Mouse (Mus musculus) natural killer cell, adult 2 months (primary cell): ENCODE data around the gene Siae.

ENCODE experiments used
- DNase-seq, 2 experiments: peaks; one replicate each; pipeline ENCODE4 v3.0.0; 2022; ENCODE audit warnings: low spot score in 2 of 2

The Siae gene

GRCm38 (mm10) chr9:37540701-37541575 is 14.6 kb upstream of the Siae start:
- no peak for DNase-seq

- no peak for DNase-seq
Measured at GRCm38 (mm10) chr9:37541851-37542642, 13.5 kb upstream of the Siae start.

GRCm38 (mm10) chr9:37543869-37544440 is 11.5 kb upstream of the Siae start:
- no peak for DNase-seq

GRCm38 (mm10) chr9:37544447-37545165 is 10.9 kb upstream of the Siae start:
- DNase-seq, result peak; percentile 29 to 51

GRCm38 (mm10) chr9:37545166-37545610 is 10.3 kb upstream of the Siae start:
- DNase-seq, result no peak

- no peak for DNase-seq
Measured at GRCm38 (mm10) chr9:37545847-37546452, 9.5 kb upstream of the Siae start.

- no peak for DNase-seq
Measured at GRCm38 (mm10) chr9:37546889-37547288, 8.6 kb upstream of the Siae start.

- DNase-seq, result no peak
Measured at GRCm38 (mm10) chr9:37550435-37550834, 5.1 kb upstream of the Siae start.

- DNase-seq, result peak in 1 of 2 experiments; percentile 21
Measured at GRCm38 (mm10) chr9:37551751-37552531, 3.6 kb upstream of the Siae start.

GRCm38 (mm10) chr9:37552536-37553293 is 2.8 kb upstream of the Siae start, which contains the start of gene Nrgn:
Nrgn (minus strand) TSS chr9:37552904.
- peak; percentile 24 to 26 for DNase-seq

GRCm38 (mm10) chr9:37554279-37554678 is 1.2 kb upstream of the Siae start:
- peak; percentile 37 to 61 for DNase-seq

- DNase-seq, result no peak
Measured at GRCm38 (mm10) chr9:37556366-37556765, 868 bp downstream of the Siae start.

- DNase-seq, result no peak
Measured at GRCm38 (mm10) chr9:37560617-37561016, 5.1 kb downstream of the Siae start.

GRCm38 (mm10) chr9:37563805-37564204 is 8.3 kb downstream of the Siae start:
- no peak for DNase-seq

- DNase-seq, result no peak
Measured at GRCm38 (mm10) chr9:37567019-37567418, 11.5 kb downstream of the Siae start.

- DNase-seq, result no peak
Measured at GRCm38 (mm10) chr9:37567454-37567853, 12.0 kb downstream of the Siae start.

- DNase-seq, result no peak
Measured at GRCm38 (mm10) chr9:37567892-37568604, 12.6 kb downstream of the Siae start.

- DNase-seq, result no peak
Measured at GRCm38 (mm10) chr9:37568605-37569214, 13.2 kb downstream of the Siae start.
